Mouse (Mus musculus) bone marrow, adult 2 months (tissue): ENCODE results near the gene Vwa5b2.

Experiments
- CTCF ChIP-seq: fragments of 200-500 bp; IDR thresholded peaks from 2 replicates; pipeline ENCODE4 v1.5.1; 2011; ENCODE audit warnings: low read length, control low read depth; ENCODE audit not compliant: control insufficient read depth, insufficient read depth
- POLR2A ChIP-seq: fragments of 200-500 bp; IDR thresholded peaks from 2 replicates; pipeline ENCODE4 v1.6.1; 2011; ENCODE audit warnings: low read depth, mild to moderate bottlenecking, control low read depth, low read length, borderline replicate concordance; ENCODE audit not compliant: control insufficient read depth

DNA sequence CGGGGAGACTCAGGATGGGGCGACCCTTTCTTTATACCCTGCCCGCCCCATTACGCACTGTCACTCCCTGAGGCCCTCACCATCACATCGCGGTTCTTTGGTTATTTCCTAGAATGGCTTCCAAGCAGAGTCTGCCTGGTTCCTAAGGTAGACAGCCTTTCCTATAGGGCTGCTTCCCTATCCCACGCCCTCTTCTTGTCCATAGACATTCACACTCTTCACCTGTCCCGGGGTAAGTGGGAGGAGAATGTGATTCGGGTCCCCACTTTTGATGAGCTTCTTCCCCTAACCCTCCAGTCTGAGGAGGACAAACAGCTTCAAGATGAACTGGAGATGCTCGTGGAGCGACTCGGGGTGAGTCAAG lies 62.7 kb downstream of the Vwa5b2 start:
- TF ChIP-seq POLR2A (no peak), CTCF (no peak)
